Comparison of ENCODE assay signal across 9 mouse cellular contexts in the genomic region with DNA sequence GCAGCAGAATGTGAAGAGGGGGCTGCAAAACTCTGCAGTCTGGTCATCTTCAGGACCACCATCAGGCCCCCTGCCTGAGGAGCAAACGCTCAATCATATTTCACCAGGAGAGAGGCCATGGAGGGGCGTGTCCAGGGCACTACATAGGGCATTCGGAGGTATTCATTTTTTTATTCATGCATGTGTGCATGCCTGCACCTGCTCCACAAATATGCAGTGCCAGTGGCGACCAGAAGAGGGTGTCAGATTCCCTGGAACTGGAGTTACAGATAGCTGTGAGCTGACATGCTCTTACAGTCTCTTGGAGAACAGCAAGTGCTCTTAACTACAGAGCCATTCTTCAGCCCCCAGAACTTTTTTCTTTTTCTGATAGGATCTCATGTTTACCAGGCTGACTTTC. TPM values are rescaled to one million over a fixed set of nuclear protein-coding genes. Genes with fewer than 3 reads are reported as not detected.
DNase-seq lines count a peak whose midpoint lies in the region; TF ChIP-seq lines count a peak whose summit lies in the region.
"Had no signal": no experiment of that assay in that cellular context is flagged by ENCODE, and none has a peak within 500 bp of the region (broad histone marks: within the 10 kb centered on the region; RNA-seq: fewer than 3 reads in every experiment).

No protein-coding gene starts in this region.

- TF ChIP-seq CTCF in lung, adult 2 months (IDR thresholded peaks at IDR 0.05; ENCODE audit: insufficient read depth, low read length) = peak; percentile 57; the same call in 1 of the 2 replicates

- no peak overlapping the region for H3K4me3 ChIP-seq in ES-E14 (ENCODE audit: insufficient read depth in 1 of 2, low read depth in 1 of 2, low read length in 2 of 2, poor library complexity in 1 of 2, severe bottlenecking in 1 of 2)
- H3K4me3 ChIP-seq in lung, adult 2 months (replicated peaks; ENCODE audit: extremely low read depth, low read depth, low read length) = no peak overlapping the region
- H3K4me3 ChIP-seq: heart, embryonic 15.5 days had no signal

- TF ChIP-seq POLR2A in lung, adult 2 months (IDR thresholded peaks at IDR 0.05; ENCODE audit: borderline replicate concordance, extremely low read depth, low read depth, low read length) = no peak

- in situ Hi-C loops in ES-E14 (cut with MboI; ENCODE audit: low sequenced_read_pairs in 2 of 2, unreplicated experiment in 2 of 2) = loop anchor here in 1 of 2 experiments (25.0 kb wide), 2 partner anchors 497 to 672 kb away; a partner anchor contains a TSS

- no peaks in the 10 kb centered on the region for H3K36me3 ChIP-seq in ES-E14 (ENCODE audit: control insufficient read depth, insufficient read depth, low read length, poor library complexity, severe bottlenecking)
- H3K36me3 ChIP-seq: heart, embryonic 15.5 days had no signal

- no peak overlapping the region for H3K27ac ChIP-seq in ES-E14 (ENCODE audit: insufficient read depth, low read depth, low read length, poor library complexity, severe bottlenecking)
- H3K27ac ChIP-seq: heart, embryonic 15.5 days had no signal

- no peaks in the 10 kb centered on the region for H3K9me3 ChIP-seq in ES-E14 (ENCODE audit: control insufficient read depth, insufficient read depth, low read depth, low read length)
- H3K9me3 ChIP-seq: heart, embryonic 15.5 days had no signal

- H3K9ac ChIP-seq in ES-E14 (ENCODE audit: insufficient read depth, low read depth, low read length, poor library complexity, severe bottlenecking) = no peak overlapping the region
- H3K9ac ChIP-seq: heart, embryonic 15.5 days had no signal

- H3K4me1 ChIP-seq in ES-E14 (ENCODE audit: control insufficient read depth in 2 of 2, insufficient read depth in 2 of 2, low read length in 2 of 2, poor library complexity in 1 of 2) = peaks cover 0 to 5% of the 10 kb centered on the region in 2 experiments; a peak in 1 of 4 replicates
- no peaks in the 10 kb centered on the region for H3K4me1 ChIP-seq in lung, adult 2 months (ENCODE audit: control insufficient read depth, insufficient read depth, low read length)
- H3K4me1 ChIP-seq: heart, embryonic 15.5 days had no signal

- peak; percentile 59 for DNase-seq in A20 (ENCODE audit: low read depth, low spot score)
- DNase-seq in ES-E14 (ENCODE audit: low read depth, low spot score) = peak; percentile 34
- DNase-seq in cerebellum, postnatal 10 days = peak; percentile 84 to 85
- DNase-seq in frontal cortex, adult 2 months (ENCODE audit: extremely low spot score in 1 of 2, low spot score in 1 of 2) = peak; percentile 59 to 87
- peak; percentile 56 to 73 for DNase-seq in layer of hippocampus, adult 8-10 months (ENCODE audit: low spot score in 2 of 2)
- DNase-seq in lung, adult 2 months = peak; percentile 45
- DNase-seq in right cerebral cortex, postnatal 10 days (ENCODE audit: low spot score in 2 of 2) = peak; percentile 66 to 82

- 31% methylated on average over 4 of the region's 4 CpGs for WGBS in lung, adult 2 months

TF ChIP-seq in ES-E14, 5 proteins besides CTCF, POLR2A, EP300 and RAD21:
- TF ChIP-seq ZC3H11A (IDR thresholded peaks at IDR 0.05; ENCODE audit: borderline replicate concordance, low read depth, low read length) (peak; percentile 84), CHD2 (IDR thresholded peaks at IDR 0.05; ENCODE audit: low read depth, low read length) (no peak), ZNF384 (IDR thresholded peaks at IDR 0.05; ENCODE audit: low read depth, low read length) (no peak)

RNA-seq across cellular contexts. Expression of a gene that starts 56.4 kb away (rescaled TPM):
- not detected in 2 replicates for total RNA-seq in ES-E14 (2012; rRNA removed)
- polyA plus RNA-seq in frontal cortex, adult 2 months (2012; rRNA removed) = 4.8 and 6.0 TPM in 2 replicates
- 1 to 10 TPM; 1.3 to 1.9 (median 1.5) TPM for total RNA-seq in layer of hippocampus, adult 8-10 months (2022)
- polyA plus RNA-seq in lung, adult 2 months (2012; rRNA removed) = not detected in 2 replicates
- polyA plus RNA-seq: heart, embryonic 15.5 days; stomach, embryonic 16.5 days had no signal

Comparison
In these comparisons a context has a peak if more than half of its experiments do, and no peak if none do; other contexts are left out.
1. DNase-seq: peak in every context shown above with its lines; median percentile 84 in cerebellum, postnatal 10 days; 74 in right cerebral cortex, postnatal 10 days; 73 in frontal cortex, adult 2 months; 64 in layer of hippocampus, adult 8-10 months; 59 in A20; 45 in lung, adult 2 months; 34 in ES-E14.